Mouse (Mus musculus) cerebellum, adult 11-12 months (tissue): Measurements from ENCODE around the gene Selenoh.

Experiments used
- DNase-seq: peaks from one replicate; pipeline ENCODE4 v3.0.0; 2022

Selenoh gene

DNA sequence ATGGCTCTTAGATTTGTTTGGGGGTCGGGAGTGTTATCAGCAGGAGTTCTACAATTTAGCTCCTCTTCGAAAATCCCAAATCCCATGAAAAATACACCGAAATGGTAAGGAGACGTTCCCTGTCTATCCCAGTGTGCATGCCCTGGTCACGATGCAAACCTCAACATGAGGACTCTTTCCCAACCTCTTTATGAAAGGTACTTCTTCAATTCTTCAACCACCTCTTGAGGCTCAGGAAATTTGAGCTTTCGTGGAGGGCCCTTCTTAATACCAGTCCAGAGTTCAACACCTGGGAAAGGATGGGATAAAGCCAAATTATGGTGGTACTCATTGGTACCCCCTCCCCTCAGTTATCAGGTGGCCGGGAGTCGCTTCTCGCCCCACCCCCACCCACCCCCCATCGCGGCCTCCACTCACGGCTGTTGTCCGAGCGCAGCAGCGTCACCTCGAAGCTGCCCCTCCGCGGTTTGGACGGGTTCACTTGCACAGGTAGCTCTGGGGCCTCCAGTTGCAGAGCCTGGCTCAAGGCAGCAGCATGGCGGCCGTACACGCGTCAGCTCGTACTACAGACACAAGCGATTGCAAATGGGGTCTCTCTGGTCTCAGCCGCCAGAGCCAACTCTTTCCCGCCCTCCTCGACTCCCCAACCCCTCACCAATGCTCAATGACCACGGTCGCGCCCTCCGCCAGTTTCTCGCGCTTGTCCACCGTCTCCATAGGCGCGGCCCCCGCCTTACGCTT lies 572 bp downstream of the Selenoh start:
- no peak for DNase-seq

- DNase-seq = no peak
Observed at GRCm38 (mm10) chr2:84666081-84666480, 4.5 kb downstream of the Selenoh start.

- no peak for DNase-seq
Observed at GRCm38 (mm10) chr2:84662866-84663265, 7.7 kb downstream of the Selenoh start.

DNA sequence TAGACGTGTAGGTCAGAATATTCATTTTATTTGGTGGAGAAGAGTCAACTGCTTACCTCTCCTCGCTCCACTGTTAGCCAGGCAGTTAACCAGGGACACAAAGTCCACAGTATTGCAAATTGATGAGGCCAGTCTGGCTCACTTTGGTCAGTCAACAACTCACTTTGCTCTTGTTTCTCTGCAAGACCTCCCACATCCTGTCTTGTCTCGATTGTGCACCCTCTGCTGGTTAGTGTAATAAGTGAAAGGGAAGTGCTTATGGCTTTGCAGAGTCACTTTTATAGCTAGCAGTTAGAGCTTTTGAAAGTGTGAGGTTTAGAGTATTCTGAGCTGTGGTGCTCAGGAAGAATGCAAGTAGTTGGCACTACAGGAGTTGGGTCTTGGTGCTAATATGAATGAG lies 10.3 kb downstream of the Selenoh start:
- DNase-seq = no peak

DNA sequence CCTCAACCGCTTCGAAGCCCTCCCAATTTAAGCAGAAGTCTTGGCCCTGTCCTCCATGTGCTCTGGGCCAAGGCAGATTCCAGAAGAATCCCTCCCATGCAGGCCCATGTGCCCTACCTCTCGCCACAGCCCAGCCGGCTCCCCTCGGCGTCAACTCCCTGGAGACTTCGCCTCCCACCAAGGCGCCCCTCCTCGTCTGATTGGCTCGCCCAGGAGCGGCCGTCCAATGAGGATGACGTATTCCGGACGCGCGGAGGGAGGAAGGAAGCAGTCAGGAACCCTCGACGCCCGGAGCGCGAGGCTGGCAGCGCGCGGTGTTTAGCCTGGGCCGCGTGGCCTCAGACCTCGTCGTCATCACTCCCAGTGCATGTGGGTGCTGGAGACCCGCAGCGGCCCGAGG lies 11.8 kb downstream of the Selenoh start, which contains the start of gene Btbd18:
Gene Btbd18, plus strand, starts transcription at position 274 of the 400 bp plus-strand sequence.
- DNase-seq = no peak

DNA sequence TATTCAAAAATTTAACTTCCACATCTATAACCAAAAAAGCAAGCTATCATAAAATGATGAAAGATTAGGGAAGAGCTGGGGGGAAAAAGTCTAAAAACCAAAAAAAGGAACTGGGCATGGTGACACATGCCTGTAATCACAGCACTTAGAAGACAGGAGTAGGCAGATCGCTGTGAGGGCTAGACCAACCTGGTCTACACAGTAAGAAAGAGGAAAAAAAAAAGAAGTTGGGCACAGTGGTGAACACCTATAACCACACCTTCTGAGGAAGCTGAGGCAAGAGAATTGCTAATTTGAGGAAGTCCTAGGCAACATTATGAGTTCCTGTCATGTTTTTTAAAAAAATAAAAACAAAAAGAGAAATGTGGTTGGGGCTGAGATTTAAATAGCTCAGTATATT lies 14.7 kb downstream of the Selenoh start:
- DNase-seq = no peak

GRCm38 (mm10) chr2:84653354-84653753 lies 17.2 kb downstream of the Selenoh start:
- DNase-seq = no peak

GRCm38 (mm10) chr2:84650464-84651195 lies 19.9 kb downstream of the Selenoh start, which contains the start of gene Ctnnd1:
Ctnnd1 (minus strand) TSS chr2:84650765.
- peak; percentile 91 for DNase-seq

- no peak for DNase-seq
Observed at GRCm38 (mm10) chr2:84649674-84650073, 20.9 kb downstream of the Selenoh start.

DNA sequence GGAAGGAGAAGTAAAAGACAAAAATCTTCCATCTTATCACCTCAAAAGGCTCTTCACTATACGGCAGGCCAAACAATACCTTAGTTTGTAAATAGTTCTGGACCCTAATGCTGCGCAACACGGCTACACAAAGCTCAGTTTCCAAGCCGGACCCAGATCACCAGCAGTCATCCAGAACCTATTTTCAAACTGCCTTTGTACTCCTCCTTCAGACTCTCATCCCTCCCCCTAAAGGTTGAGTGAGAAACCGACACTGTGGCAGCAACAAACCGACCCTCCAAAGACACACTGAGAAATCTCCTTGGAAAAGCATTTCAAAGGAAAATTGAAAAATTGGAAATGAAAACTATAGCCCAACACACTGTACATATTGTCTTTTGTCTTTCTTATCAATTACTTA lies 22.2 kb downstream of the Selenoh start:
- DNase-seq = no peak

DNA sequence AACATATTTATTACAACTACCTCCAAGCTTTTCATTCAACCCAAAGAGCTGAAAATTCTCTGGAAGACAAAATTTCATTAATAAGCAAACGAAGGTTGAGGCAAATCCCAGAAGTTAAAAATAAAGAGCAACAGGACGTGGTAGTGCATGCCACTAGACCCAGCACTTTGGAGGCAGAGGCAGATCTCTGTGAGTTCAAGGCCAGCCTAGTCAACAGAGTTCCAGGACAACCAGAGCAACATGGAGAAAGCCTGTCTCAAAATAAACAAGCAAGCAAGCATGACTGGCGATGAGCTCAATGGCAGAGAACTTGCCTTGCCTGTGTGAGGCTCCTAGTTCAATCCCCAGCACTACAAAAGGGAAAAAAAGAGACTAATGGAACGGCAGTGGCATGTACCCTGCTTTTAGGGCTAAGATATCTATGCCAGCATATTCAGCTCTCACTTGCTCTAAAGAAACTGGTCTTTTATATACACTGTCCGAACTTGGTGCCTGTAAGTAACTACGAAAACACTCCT lies 23.5 kb downstream of the Selenoh start:
- DNase-seq = no peak

- no peak for DNase-seq
Observed at GRCm38 (mm10) chr2:84646138-84646537, 24.4 kb downstream of the Selenoh start.

GRCm38 (mm10) chr2:84640833-84641232 lies 29.7 kb downstream of the Selenoh start:
- DNase-seq = no peak

DNA sequence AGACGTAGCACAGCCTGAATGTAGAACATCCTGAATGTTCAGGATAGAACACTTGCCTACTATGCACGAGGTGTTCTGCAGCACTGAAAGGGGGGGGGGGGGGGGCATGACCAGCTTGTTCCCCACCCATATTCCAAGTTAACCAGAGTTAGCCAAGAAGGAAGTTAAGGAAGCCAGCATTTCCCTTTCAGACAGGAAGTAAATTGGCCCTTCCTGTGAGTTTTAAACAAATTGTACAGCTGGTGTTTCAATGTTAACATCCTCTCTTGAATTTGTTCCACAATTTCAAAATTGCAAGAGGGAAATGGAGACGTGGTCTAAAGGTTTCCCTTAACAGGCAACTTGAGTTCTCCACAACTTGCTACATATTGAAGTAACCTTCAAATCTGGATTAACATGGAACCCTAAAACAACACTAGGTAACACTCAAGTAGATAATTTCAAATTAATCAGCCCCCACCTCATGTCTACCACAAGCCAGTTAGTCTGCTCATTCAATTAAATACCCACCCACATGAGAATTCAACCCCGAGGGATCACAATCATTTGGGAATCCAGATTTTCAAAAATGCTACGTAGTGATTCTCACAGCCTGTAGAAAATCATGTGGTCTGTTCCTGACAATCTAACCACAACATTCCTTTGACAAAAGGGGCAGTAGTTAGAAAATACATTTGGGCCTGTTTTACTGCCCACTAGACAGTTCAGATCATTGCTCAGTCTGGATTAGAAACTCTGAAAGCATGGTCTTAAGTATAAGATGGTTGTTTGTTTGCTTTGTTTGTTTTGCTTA lies 31.9 kb downstream of the Selenoh start:
- no peak for DNase-seq

- no peak for DNase-seq
Observed at GRCm38 (mm10) chr2:84637452-84638165, 33.0 kb downstream of the Selenoh start.

DNA sequence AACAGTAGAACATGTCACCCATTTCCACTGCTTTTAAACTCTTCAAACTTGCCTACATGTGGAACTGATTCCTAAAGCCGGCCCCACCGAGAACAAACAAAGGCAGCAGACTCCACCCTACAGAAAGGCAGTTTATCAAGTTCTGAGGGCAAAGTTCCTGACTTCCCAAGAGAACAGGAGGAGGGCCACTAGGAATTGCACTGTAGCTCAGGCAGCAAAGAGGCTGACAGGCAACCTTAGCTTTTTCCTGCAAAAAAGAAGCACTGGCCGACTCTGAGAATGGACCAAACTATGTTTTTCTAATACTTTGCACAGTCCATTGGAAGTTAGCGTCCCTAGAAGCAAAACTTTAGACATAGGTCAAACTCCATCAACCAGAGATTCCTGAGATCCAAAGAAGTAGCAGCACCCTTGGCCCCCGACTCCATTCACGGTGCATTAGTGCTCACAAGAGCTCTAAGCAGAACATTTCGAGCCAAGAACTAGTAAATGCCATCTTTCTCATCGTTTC lies 34.3 kb downstream of the Selenoh start:
- DNase-seq = no peak

GRCm38 (mm10) chr2:84635611-84636010 lies 35.0 kb downstream of the Selenoh start:
- peak; percentile 54 for DNase-seq

DNA sequence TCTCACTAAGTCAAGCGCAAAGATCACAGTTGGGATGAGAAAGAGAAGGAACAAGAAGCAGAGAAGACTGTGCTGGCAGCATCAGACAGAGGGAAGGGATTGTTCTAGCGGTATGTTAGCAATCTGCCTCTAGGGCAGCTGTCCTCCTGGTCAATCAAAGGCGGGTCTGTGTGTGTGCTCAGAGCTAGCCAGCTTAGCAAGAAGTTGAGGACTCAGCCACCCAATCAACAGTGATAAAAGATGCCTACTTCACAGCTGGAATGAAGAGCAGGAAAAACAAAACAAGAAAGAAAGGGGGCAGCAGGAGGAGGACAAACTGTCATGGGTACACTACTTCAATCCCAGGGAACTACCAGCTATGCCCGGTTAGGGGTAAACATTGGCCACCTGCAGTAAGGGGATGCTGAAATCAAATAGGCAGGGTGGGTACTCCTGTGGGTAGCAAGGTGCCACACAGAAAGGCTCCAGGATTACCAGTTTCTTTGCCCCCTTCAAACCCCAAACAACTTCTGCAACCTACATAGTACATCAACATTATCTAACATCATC lies 35.6 kb downstream of the Selenoh start:
- no peak for DNase-seq

DNA sequence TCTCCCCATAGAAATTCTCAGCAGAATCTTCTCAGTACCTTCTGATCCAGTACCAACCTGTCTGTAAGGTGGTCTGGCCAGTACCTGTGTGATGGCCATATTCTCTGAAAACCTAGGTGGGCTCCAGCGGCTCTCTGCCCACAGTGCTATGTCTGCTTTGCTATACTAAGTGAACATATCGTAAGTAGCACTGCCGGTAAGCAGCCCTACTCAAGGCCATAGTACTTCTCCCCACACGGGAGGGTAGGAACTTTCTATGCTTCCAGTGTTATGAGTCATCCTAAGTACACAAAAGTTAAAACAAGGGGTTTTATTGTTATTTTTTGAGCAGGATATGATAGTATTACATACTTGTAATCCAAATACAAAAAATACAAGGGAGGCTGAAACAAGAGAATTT lies 36.6 kb downstream of the Selenoh start:
- no peak for DNase-seq

DNA sequence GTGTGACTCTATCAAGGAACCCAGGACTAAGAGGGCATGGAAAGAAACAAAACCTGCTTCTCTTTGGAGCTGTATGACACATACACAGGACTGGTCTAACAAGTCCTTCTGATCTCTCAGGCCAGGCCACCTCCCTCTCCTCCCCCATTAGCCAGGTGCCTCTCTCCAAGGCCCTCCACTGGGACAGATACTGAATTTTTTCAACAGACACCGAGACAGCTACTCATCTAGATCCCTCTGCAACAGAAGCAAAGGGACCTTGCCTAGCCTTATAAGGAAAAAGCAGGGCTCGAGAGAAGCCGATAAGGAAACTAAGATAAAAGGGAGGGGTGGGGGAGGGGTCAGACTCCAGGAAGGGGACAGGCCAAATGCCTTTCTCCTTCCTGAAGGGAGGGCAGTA lies 37.6 kb downstream of the Selenoh start:
- DNase-seq = no peak

GRCm38 (mm10) chr2:84632001-84632400 lies 38.6 kb downstream of the Selenoh start:
- no peak for DNase-seq

- no peak for DNase-seq
Observed at GRCm38 (mm10) chr2:84627036-84627435, 43.5 kb downstream of the Selenoh start.
